Mouse (Mus musculus) CD4-positive, CD25-positive, alpha-beta regulatory T cell, adult 2 months (primary cell): ENCODE measurements at regions not wholly inside any gene's neighbourhood (a gene's known extent, or its start where the extent isn't known, plus 50 kb on each side); places are given as distances from the start of the nearest gene placed in this dataset.

Source experiments
- DNase-seq: peaks from one replicate; pipeline ENCODE4 v3.0.0-alpha.2; 2012; ENCODE audit warnings: low read depth, low spot score

DNA sequence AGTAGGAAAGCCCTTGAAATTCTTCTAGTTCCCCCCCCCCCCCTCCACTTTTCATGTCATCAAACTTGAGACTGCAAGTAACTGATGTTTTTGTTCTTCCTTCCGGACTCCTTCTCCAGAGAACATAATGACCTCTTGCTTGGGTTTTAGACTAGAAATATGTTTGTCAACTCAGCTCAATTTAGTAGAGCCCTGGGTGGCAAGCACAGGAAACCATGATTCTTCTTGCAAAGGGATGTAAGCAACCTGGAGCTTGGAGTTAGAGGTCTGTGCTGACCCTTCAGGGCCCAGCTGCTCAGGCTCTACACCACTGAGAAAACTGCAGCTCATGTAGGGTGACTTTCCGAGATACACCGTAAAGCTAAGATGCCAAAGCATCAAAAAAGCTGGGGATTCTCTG, 127.2 kb upstream of the Meis1 start:
- no peak for DNase-seq

- no peak for DNase-seq
Observed at GRCm38 (mm10) chr11:19151026-19151425, 132.2 kb upstream of the Meis1 start.

GRCm38 (mm10) chr11:19153714-19154113, 134.9 kb upstream of the Meis1 start:
- DNase-seq, result no peak

GRCm38 (mm10) chr11:19154813-19155616, 136.2 kb upstream of the Meis1 start:
- no peak for DNase-seq

DNA sequence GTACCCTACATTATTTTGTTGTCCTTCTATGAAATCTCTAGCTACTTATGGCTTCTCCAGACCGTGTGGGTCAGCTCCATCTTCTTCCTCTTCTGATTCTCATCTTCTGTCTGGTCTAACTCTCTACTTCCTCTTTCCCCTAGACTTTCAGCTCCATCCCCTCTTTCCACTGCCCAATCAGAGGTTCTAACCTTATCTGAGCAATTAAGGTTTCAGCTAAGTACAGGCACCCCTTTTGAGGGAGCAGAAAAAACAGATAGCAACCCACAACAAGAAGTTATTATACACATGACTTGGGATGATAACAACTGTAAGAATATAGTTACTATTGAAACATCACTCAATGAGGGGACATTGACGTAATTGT, 136.8 kb upstream of the Meis1 start:
- DNase-seq, result no peak

DNA sequence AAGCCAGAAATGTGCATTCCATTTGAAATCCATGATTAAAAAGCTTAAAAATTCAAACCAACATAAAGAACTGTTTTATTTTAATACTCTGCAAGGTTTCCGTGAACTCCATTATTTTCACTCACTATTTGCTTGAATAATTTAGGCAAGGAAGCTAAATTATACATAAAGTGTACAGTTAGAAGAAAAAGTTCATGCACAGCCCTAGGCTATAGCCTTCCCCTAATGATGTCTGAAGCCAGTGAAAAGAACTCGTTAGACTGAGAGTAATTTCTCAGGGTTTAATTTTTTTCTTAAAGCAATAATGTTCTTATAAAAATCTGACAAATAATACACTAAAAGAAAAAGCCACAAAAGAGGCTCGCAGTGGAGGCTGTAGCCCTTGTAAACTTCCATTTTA, 141.4 kb upstream of the Meis1 start:
- DNase-seq, result no peak

GRCm38 (mm10) chr11:19160669-19161068, 141.9 kb upstream of the Meis1 start:
- no peak for DNase-seq

DNA sequence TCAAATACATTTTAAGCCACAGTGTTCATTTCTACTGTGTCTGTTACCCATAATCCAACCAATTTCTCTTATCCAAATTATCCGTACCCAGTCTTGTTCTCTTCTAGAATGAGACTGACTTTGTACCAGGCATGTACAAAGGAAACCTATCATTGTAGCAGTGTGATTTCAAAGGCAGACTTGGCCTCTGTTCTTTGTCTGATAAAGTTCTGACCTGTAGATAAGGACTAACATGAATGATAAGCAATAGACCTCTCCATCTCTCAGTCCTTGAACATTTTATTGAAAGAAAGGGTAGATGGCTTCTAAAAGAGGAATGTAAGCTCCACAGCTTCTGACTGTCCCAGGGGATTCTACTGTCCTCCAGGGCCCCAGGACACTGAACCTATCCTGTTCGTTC, 152.2 kb upstream of the Meis1 start:
- DNase-seq, result no peak

DNA sequence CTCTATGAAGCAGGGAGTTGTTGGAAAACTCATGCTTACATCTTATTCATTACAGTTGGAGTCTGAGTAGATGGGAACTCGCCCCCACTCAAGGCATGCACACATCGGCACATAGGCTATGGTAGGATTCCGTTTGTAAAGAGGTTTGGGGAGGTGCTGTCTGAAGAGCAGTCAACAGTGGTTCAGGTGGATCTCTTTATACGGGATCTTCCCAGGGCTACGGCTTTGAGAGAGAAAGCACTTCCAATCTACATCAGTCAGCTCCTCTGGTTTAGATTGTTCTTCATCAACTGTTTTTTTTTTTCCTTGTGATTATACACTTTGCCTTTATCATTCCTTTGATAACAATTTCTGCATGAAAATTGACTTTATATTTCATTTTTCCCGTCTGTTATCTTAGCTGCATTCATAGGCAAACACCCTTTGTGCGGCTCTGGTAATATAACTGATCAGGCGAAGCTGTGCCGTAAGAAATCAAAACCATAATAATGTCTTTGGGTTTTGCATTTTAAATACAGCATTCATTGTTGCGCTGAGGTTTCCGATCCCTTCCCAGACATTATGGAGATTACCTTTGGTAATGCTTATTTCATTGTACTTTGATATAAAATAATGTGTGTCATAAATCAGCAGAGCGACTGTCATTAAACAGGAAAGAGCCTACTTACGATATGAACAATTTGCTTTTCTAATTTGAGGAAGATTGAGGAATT, 155.7 kb upstream of the Meis1 start:
- DNase-seq, result no peak

DNA sequence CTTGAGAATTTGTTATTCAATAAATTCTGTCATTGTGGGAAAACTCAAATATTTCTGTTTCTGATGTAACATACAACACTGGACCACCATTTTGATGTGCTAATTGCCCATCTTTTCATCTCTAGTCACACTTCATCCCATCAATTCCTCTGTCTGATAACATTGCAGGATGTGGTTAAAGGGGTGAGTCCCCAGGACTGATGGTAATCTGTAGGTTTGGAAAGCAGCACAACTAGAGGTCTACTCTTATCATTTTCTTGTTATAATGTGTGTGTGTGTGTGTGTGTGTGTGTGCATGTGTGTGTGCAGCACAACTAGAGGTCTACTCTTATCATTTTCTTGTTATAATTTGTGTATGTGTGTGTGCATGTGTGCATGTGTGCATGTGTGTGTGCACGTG, 160.5 kb upstream of the Meis1 start:
- DNase-seq, result no peak

DNA sequence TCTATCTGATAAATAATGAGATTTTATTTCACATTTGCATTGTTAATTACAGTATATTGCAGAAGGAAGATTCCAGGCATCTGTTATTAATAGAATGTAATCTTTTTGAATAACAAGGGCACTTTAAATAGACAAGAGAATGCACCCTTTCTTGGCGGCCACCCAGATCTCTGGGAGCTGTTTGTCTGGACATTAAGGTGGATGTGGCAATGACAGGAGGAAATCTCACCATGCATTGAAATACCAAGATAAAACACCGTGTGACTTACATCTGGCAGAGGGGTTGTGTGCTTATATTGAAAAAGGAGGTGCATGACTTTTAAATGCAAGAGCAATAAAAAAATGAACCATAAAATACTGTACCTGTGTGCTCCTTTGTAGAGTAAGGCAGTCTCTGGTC, 171.0 kb upstream of the Meis1 start:
- DNase-seq, result no peak

DNA sequence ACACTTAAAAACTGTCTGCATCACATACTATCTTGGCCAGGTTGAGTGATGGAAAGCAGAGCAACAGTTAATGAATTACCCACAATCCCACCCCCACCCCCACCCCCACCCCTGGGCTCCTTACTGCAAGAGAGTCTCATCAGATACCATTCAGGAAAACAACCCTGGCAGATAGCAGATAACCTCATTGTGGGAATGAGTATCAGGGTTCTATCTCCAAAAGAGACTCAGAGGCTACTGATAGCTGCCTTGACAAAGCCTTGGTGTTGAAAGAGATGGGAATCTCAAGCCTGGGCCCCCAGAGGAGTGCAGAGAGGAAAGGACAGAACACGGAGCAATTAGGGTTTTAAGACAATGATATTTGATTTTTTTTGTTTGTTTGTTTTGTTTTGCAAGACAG, 175.7 kb upstream of the Meis1 start:
- no peak for DNase-seq

DNA sequence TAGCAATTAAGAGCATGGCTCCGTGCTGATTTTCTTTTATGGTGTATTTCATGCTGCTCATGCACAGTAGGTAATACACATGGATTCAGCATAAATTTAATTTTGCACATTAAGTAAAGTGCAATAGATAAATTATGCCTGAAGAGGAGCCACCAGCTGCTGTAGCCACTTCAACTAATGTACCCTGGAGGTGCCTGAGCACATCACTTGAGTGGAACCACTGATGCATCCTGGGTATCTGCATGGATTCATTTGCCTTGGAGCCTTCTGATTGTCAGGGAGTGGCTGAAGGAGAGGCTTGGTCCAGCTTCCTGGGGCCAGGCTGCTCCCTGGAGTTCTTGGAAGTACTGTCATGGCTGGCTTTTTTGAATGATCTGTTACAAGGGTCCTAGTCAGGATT, 179.0 kb upstream of the Meis1 start:
- no peak for DNase-seq

GRCm38 (mm10) chr11:19202602-19203517, 184.1 kb upstream of the Meis1 start:
- no peak for DNase-seq

GRCm38 (mm10) chr11:19203518-19203900, 184.7 kb upstream of the Meis1 start:
- DNase-seq, result no peak

DNA sequence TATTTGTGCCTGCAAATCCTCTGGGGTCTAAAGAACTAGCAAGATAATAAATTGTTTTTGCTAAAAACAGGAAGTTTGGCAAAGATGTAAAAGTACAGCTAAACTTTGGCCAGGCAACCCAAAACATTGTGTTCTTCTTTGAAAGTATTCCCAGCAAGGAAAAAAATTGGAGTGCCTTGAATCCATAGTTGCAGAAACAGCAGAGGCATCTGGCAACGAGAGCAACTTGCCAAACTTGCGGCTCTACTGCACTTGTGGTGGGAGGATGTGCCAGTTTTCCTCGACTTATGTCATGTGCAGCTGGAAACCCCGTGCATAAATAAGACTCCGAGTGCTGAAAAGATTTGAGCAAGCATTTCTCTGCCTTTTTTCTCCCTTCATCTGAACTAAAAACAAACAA, 185.2 kb upstream of the Meis1 start:
- no peak for DNase-seq

DNA sequence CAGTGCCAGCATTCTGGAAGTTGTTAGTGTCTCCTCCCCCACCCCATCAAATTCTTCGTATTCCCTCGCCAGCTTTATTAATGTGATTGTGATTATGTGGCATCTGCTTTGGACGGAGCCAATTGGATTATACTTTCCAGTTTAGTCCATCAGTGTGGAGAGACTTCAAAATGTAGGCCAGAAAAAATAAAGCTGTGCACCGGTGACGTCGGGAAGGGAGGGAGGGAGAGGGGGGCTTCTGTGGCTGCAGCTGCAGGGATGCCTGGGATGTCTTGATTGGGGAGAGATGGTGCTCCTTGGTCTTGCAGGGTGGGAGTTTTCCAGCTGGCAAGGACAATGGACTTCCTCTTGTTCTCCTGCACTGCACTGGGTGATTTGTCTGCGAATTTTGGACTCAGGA, 185.7 kb upstream of the Meis1 start:
- no peak for DNase-seq

DNA sequence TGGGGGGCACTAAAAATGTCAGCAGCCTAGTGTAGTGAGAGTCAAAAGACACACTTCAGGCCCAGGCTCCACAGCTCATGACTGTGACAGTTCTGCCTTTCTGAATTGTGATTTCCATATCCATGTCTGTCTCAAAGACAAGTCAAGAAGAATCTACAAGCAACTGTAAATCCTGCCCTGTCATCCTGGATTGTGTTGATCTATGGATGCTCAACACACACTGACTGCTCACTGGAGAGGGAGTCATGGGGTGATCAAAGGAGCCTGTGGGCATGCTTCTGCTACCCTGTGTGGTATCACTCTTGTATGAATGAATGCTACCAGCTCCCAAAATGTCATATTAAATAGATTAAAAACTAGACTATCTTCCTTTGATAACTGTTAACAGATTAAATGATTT, 186.4 kb upstream of the Meis1 start:
- DNase-seq, result no peak

DNA sequence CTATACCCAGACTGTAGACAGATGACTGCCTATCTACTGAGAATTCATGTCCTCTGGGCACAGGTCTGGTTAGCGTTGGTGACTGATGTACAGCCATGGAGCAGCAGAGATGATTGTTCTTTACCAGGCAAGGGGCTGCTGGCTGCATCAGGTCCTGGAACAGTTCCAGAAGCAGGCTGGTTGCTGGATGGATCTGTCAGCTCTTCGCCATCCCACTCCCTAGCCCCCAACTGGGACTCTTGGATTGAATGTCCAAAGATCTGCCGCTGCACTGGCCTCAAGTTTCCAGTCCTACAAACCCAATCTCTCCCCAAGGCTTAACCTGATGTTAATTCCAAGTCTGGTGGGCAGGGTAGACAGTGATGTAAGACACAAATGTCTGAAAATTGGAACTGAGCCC, 200.7 kb upstream of the Meis1 start:
- no peak for DNase-seq

DNA sequence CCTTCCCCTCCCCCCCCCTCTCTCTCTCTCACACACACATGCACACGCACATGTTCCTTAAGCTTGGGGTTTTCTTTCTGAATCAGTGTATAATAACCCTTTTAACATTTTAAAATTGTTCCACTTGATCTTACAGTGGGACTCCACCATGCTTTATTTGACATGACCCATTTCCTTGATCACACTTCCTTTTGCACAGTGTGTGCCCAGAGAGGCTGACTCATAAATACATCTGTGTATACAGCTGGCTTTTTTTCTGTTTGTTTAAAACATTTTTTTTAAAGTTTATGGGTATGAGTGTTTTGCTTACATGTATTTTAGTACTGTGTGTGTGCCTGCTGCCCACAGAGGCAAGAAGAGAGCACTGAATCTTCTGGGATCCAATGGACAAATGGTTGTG, 202.7 kb upstream of the Meis1 start:
- DNase-seq, result no peak

DNA sequence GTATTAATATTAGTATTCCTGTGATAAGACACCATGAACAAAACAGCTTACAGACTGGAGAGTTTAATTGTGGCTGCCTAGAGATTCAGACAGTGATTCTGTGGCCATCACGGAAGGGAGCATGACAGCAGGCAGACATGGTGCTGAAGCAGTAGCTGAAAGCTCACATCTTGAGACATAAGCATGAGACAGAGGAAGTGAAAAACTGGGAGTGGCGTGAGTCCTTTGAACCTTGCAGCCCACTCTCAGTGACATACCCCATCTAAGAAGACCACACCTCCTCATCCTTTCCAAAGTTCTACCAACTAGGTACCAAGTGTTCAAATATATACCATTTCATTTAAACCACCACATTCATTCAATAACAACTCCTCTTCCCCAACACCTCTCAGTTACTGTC, 208.0 kb upstream of the Meis1 start:
- no peak for DNase-seq

DNA sequence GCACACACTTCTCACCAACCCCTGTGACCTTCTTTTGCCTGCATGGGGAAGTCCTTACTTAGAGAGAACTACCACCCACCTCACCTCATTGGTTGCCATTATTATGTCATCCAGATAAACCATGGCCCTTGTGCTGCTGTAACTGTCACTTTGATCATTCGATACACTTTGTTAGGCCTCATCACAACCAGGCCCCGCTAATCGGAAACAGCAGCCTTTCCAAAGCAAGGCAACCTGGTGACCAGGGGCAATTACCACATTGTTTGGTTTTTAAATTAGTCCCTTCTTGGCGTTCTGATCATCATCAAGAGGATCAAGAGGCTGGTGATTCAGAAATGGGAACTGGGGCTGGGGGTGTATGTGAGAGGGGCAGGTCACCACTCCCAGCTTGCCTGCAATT, 208.9 kb upstream of the Meis1 start:
- no peak for DNase-seq
